Mouse (Mus musculus) erythroblast, embryonic 14.5 days (primary cell): ENCODE data around the gene Gm49355.

Experiments used
- GATA1 ChIP-seq: IDR thresholded peaks from 2 replicates; pipeline ENCODE4 v1.6.1; 2012; ENCODE audit warnings: low read length, inconsistent platforms, mixed read lengths
- TAL1 ChIP-seq: IDR thresholded peaks from 3 replicates; pipeline ENCODE4 v1.6.1; 2012; ENCODE audit warnings: low read length, inconsistent platforms, mixed read lengths

DNA sequence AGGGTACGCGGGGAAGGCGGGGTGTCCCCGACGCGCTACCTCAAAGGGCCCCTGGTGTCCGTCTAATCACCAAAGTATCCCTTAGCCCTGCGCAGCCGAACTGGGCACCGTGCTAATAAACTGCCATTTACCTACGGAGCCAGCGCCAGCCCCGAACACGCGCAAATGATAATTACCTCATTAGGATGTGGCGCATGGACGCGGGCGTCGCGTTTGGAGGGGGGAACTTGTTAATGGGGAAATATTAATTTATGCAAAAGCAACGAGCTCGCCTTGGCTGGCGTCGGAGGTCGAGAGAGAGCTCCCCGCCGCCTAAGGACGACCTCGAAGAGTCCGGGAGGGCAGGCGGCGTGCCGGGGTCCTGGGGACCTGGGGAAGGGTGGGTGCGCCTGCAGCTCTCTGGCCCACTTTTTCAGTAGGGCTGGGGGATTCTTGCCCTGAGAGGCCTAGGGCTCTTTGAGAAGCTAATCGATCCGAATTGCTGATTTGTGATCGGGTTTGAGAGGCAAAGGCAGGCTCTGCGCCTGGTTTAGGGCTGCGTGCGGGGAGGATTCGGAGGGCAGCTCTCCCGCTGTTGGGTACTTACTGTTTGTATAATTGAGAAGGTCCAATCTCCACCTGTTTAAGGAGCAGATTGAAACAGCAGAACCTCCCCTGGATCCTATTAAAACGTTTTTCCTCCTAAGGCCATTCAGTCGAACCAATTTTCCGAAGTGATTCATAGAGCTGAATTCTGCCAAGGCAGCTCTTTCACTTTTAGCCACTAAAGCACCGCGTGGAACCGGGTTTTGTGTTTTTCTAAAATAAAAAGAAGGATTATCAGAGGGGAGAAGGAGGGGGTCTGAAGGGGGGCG is 62.5 kb downstream of the Gm49355 start:
- TF ChIP-seq TAL1 (no peak), GATA1 (no peak)
